Mouse (Mus musculus): ENCODE results near the gene Bcas3.
"Not testable (repeated sequence)": the region's sequence is repeated elsewhere in the genome, so short reads cannot be mapped to it uniquely, and the experiment has no call there.

The Bcas3 gene

DNA sequence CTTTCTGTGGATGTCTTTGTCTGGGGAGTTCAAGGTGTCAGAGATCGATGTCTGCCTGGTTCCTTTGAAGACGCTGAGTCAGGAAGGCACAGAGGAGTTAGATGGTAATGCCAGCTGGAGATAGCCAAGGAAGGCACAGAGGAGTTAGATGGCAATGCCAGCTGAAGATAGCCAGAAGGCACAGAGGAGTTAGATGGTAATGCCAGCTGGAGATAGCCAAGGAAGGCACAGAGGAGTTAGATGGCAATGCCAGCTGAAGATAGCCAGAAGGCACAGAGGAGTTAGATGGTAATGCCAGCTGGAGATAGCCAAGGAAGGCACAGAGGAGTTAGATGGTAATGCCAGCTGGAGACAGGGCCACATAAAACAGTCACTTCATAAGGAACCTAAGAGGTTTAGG, 363.8 kb downstream of the Bcas3 start:
- not testable (repeated sequence) for DNase-seq

DNA sequence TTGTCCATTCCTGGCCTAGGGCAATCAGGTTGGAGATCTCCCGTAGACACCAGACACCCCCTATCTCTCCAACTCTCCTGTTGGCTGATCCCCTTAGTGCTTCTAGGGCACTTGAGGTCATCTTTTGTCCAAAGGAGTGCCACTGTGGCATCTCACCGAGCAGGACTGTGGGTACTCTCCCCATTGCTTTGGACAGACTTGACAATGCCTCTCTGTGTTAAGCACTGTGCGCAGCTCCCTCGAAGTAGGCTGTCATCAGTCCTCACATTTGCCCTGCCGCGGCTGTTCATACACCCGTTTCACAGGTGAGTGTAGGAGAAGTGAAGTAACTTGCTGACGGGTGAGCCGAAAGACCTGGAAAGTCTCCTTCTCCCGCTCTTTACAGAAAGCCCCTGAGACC, 366.1 kb downstream of the Bcas3 start:
- DNase-seq: no peak

DNA sequence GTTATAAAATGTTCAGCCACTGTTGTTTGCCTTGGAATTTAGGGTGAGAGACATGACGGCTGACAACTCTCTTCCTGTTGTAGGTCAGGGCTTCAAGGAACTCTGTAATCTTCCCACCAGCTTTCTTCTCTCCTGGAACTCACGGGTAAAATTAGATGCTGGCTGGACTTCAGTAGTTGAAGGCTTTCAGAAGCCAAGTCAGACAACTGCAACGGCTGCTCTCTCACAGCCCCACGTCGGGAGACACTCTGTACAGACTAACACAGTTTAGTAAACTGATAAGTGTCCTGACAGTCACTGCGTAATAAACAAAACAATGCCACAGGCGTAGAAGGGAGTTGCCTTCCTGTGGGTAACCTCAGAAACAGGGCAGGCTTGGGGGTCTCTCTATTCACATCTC, 366.8 kb downstream of the Bcas3 start:
- no peak for DNase-seq

DNA sequence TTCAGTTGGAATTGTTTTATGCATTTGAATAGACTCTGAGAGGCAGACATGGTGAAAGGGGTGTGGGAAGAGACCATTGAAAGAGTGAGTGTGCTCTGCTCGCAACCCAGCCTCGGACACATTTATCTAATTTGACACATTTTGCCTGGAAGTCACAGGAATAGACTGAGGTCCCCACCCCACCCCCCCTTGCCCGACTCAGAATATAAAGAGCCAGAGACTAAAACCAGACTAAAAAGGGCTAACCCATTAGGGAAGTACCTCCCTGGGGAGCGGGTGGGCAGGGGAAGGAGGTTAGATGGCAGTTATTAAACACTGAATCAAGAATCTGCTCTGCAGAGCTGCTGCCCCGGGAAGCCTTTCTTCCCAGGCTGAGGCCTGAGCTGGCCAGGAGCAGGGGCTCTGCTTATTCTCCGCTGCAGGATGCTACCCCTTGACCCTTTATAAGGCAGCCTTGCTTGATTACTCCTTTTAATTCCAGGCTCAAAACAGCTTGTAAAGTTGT, 367.4 kb downstream of the Bcas3 start:
- DNase-seq: no peak

DNA sequence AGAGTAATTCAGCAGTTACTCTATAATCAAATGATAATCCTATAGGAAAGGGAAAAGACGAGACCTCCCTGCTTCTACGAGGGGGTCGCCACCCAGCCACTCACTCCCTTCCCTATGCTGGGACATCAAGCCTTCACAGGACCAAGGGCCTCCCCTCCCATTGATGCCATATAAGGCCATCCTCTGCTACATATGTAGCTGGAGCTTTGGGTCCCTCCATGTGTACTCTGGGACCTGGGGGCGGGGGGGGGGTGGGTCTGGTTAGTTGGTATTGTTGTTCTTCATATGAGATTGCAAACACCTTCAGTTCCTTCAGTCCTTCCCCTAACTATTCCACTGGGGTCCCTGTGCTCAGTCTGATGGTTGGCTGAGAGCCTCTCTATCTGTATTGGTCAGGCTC, 369.0 kb downstream of the Bcas3 start:
- no peak for DNase-seq

DNA sequence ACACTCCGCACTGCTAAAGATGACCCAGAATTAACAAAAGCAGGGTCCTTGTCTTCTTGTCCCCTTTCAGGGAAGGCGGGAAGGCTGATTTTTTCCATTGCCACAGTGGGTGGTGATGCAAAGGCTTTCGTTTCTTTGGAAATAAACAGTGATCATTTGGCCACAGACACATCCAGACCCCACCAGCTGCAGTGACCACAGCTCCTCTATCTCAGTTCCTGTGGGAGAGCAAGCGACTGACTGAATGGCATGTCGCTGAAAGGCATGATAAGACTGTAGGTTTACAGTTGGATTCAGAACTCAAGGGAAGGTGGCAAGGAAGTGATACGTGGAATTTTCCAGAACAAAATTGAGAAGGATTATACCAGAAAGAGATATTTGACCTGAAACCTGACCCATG, 371.2 kb downstream of the Bcas3 start:
- DNase-seq: no peak

DNA sequence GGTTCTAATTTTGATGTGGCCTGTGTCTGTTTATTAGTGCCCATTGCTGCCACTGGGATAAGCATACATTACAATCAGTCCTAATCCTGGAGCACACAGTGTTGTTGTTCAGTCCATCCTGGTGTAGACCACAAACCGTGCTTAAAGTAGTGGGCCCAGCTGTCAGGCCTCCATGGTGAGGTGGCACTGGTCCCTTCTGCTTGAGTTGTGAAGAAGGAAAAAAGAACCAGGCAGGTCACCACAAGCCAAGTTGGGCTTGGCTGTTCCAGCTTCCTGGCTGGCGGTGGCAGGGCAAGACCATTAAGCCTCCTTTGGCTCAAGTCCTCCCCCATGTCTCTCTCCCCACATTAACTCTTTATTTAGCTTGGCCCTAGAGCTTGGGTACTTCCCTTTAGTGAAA, 376.8 kb downstream of the Bcas3 start:
- DNase-seq: no peak

DNA sequence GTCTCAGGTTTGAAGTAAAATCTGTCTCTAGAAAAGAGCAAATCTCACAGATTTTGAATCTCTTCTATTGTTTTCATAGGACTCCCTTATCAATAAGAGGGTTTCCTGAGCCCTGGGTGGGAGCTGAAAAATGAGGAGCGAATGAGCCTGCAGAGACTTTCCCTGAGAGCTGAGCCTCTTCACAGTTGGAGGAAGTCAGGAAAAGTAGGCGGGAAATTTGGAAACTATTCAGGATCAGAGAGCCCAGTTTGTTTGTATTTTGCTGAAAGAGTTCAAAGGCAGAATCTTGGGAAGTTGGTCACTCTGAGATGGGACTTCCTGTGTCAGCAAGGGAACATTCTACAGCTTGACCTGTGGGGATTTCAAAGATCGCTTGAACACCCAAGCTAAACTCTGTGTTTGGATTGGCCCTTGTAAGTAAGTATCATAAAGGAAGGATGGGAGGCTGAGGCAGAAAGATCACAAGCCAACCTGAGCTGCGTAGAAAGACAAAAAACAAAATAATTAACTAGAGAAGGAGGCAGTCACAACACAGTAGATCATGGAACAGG, 379.6 kb downstream of the Bcas3 start:
- DNase-seq: no peak

DNA sequence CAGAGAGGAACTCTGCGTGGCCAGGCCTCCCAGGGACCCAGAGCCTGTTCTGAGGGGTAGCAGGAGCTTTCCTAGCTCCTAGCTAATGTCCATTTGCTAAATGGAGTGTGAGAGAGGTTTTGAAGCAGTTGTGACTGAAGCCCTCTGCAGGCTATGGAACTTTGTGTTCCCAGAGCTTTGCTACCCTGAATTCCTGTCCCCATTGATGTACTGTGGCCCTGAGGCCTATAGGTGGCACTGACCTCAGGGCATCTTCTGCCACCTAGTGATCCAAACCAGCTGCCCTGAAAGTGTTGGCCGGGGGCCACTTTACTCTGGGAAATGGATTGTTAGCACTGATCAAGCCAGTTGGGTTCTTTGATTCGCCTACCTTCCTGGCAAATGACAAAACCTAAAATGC, 380.6 kb downstream of the Bcas3 start:
- DNase-seq: no peak

DNA sequence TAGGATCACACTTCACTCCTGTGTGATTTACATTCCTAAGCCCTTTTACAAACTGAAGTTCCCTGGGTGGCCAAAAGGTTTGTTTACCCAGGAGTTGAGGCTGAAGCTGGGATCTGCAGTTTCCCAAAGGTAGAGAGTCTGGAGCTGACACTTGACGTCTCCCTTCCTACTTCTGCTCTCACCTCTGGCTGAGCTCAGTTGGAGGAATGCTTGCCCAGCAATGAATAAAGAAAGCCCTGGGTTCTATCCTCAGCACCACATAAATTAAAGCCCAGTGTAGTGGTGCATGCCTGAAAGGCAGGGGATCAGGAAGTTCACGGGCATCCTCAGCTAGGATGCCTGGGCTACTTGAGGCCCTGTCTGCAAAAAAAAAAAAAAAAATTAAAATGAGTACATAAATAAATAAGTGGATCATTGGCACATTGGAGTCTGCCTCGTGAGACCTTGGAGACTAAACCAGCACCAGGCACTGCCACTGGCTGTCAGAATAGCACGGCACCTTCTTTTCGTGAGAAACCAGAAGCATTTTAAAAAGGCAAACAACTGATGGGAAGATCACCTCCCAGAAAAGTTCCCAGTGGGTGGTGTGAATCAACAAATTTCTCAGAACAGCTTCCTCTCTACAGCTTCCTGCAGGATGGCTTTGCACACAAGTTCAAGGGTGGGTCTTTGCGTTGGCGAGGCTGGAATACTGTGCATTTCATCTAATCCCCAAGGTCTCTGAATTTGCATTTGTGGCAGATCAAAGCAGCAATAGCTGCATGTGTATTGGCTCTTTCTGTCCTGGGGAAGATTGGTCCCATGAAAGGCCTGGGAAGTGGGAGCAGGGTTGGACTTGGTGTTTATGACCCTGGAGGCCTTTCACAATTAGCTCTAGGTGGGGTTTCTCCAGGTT, 381.6 kb downstream of the Bcas3 start:
- no peak for DNase-seq

DNA sequence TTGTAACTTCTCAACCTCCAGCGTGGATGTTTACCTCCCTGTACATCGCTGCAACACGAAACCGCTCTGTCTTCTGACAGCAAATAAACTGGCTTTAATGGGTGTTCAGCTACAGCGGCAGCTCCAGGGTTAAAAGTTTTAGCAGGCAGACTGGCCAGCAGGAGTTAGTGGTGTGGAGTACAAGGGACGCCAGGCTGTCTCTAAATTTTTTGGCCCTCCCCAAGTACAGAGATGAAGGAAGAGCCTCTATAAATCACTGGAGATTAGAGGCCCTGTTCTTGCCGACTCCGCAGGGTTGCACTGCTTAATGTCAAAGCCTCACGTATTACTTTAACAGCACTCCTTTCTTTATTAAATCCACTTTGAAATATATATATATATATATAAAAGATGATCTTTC, 384.3 kb downstream of the Bcas3 start:
- DNase-seq: no peak

DNA sequence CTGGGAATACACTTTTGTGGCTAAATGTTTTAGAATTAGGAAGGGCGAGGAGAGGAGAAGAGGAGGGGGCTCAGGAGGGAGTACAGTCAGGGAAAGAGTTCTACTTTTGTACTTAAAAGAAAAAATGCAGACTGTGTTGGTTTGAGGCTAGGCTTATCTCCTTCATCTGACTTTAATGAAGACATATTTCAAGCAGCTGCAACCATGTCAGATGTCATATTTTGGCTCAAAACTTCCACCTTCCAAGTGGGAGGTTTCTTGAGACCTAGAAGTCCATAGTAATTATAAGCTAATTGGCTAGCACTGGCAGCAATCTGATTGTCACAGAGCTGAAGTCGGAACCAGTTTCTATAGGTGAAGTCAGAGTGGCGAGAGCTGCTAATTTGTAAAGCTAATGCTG, 384.9 kb downstream of the Bcas3 start:
- DNase-seq: no peak

DNA sequence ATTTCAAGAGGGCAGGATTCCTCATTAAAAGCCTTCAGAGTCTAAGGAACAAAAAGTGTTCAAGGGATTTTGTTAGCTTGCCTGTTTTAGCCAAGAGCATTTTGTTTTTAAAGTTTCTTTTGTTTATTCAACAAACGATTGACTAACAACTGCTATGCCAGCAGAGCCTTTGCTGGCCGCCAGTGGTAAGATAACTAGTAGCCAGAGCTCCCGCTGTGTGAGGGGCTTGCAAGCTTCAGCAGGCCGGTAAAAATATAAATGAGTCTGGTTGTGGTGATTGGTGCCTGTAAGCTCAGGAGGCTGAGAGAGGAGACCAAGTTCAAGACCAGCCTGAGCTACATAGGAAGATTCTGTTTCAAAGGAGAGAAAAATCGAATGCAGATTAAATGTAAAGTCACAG, 385.6 kb downstream of the Bcas3 start:
- no peak for DNase-seq

DNA sequence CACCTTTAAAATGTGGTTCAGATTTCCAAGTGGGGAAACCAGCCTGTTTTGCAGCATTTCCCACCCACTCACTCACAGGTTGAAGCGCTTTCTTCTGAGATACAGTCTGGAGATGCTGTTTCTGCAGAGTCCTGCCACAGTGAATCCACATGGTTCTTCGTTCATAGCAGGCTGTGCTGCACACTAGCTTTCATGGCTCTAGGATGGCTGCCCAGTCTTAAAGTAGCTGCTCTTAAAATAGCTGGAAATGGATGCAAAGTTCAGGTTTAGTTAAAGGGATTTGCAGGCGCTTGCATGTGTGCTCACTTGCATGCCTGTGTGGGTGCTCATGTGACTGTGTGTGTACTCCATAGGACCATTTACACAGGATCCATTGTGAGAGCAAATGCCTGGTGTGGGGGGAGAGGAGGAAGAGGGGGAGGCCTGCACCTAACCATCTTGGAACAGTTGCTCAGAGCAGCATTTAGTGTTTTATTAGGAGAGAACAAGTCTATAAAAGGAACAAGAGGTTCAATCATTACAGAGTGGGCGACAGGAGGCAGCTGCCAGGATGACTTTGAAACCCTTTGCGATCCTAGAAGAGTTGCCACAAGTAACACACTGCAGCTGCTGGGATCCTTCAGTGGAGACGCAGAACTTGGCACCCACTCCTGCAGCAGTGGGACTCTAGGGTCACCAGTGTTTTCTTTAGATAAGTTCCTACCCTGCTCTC, 386.5 kb downstream of the Bcas3 start:
- no peak for DNase-seq

DNA sequence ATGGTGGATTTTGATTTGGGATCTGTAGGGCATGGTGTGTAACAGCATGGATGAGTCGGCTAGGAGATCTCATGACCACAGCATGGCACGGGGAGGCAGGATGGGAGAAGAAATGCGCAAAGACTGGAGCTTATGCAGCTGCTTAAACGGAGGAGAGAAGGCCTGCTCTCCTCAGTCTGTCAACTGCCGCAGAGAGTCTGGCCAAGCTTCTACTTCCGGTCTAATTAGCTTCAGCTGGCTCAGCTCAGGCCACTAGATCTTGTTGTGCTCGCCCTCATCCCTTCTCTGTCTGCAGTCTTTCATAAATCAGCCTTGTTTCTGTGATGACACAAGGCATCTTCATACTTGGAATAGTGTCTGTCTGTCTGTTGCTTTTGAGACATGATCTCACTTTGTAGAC, 393.4 kb downstream of the Bcas3 start:
- no peak for DNase-seq

DNA sequence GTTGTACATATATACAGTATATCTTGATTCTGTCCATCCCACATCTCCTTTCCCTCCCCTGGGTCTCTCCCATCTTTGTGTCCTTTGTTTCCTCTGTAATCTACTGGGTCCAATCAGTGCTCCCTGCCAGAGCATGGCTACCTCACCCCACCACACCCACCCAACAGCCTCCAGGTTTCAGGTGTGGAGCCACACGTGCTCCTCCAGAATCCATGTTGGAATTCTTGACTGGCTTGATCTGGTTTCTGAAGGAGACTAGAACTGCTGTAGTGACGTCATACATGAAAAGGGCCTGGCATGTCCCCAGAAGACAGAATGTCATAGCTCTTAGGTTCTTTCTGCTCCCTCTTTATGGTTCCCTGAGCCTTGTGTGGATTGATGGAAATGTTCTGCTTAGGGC, 395.9 kb downstream of the Bcas3 start:
- DNase-seq: no peak

DNA sequence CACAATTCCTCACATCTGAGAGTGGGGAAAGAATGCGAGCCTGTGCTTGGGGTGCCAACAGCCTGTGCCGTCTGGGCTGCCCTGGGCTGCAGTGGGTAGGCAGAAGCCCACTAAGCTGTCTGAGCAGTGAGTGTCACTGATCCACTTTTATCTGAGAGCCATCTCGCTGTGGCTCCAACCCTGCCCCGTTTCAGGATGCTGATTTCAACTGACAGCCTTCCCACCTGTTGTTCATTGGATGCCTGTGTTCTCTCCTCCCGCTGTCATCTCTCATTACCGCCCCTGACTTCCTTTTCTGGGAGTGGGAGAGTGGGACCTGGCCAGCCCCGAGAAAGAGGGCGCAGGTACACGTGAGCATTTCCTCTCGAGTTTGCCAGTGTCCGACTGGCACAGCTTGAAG, 398.2 kb downstream of the Bcas3 start:
- no peak for DNase-seq

DNA sequence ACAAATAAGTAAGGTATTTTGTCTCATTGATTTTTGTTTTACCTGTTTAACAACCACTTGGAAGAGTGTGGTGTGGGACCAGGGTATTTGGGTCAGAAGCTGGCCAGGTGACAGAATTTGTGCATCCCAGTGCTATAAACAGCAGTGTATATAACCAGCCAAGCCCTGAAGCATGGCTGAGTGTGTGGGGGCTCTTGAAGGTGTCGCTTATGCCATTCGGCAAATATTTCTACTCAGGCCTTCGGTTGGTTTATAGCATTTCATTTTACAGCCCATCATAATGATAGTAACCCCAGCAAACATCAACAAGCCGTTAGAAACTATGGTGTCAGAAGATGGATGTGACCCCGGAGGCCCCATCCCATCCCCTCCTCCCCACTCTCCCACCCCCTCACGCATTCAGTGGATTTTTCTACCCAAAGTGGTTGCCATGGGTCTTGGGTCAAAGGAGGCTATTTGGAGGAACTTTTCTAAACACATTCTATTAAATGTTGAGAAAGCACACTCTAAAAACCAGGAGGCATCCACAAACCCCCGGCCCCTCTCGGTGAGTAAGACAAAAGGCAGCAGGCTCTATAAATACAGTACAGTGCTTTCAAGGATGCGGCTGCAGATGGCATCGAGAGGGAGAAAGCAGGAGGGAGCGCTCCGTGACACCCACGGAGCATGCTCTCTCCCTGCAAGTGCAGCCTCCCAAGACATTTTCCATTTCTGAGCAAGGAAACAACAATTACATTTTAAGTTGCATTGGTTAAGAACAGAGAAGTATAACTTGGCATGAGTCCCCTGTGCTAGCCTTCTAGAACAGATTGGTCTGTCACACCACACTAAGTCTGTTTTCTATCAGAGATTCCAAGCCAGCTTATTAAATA, 401.9 kb downstream of the Bcas3 start:
- DNase-seq: no peak

DNA sequence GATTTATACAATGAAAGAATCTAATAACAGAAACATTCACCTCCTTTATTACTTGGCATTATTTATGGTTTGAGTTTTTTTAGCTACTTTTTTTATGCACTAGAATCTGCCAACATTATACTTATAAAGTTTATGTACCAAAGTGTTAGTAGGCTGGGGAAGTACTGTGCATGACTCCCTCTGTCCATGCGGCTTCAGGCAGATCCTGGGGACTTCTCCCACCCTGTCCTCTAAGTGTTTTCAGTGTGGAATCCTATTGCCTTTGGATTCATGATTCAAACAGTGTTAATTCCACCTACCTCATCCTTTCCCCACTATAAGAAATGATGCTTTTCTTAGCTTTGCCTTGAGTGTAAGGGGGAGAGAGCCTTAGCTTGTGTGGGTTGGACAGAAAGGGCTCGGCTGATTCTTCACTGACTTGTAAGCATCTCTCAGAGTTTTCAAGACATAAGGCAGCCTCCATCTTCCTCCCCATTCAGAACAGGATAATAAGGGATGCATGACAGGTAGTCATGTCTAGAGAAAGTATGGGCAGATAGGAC, 402.6 kb downstream of the Bcas3 start:
- no peak for DNase-seq

DNA sequence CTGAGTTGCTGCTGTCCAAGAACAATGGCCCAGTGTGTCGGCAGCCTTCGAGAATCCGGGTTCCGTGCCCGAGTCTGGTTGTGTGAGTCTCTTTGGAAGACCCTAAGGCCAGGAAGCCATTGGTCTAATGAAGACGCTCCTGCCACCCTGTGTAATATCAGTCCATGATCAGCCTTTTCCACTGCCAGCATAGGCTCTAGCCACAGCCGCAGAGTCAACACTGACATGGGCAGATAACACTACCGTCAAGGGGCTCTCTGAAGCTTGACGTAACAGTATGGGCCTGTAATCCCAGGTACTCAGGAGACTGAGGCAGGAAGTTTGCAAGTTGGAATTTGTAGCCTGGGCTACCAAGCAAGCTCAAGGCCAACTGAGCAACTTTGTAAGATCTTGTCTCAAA, 405.9 kb downstream of the Bcas3 start:
- no peak for DNase-seq

DNA sequence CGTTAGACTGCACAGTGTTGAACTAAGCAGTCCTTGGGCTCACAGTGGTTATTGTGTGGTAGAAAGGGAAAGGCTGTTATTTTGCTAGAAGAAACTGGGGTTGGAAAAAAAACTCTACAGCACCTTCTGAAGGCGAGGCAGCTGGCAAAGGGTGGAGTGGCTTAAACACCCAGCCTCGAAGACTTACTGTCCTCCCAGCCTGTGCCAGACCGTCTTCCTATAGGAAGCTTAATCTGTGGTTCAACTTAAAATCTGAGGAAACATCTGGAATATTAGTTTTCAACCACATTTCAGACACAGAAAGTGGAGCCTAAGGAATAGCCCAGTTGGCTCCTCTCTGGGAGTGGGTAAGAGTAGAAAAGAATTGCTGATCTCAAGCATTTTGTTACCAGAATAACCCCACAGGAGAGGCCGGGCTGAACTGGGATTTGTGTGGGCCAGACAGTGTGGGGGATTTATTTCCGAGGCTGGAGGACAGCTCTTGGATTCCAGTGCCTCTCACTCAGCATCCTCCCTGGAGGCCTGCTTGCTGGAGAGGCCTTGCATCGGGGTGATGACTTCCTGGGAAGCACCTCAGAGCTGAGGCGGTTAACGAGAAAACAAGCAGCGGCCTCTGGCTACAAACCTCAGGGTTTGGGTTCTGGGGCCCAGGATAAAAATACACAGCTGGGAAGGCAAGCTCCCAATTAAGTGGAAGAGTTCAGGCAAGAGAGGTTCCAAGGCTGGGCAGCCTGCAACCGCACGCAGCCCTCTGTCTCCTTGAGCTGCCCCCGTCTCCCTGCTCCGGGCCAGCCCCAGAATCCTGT, 406.9 kb downstream of the Bcas3 start:
- DNase-seq: no peak
